Mouse (Mus musculus) thymus, postnatal 36 days (tissue): ENCODE data around the gene Kcnj12.

Experiments
- DNase-seq, 2 experiments: peaks; one replicate each; pipeline ENCODE4 v3.0.0; 2022; ENCODE audit warnings: mixed read lengths in 2 of 2

Kcnj12 gene

GRCm38 (mm10) chr11:61022550-61023391 is at the start of gene Kcnj12:
TSS of gene Kcnj12 (plus strand) at chr11:61022564.
- DNase-seq, result no peak

DNA sequence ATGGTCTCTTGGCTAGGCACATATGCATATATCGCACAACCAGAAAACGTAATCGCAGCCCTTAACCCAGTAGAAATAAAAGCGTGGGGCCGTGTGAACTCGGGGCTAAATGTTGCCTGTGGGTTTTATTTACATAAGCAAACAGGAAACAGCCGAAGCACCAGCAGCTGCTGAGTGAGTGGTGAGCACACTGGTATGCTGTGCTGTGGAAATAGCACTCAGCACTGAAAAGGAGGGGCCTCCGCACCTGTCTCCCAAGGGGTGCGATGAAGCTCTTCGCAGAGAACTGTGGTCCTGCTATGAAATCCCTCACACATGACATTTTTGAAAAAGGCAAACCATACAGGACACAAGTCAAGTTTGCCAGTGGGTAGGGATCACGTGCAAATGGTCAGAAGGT is 47.3 kb upstream of the Kcnj12 start:
- DNase-seq, result peak in 1 of 2 experiments; percentile 16

GRCm38 (mm10) chr11:60976234-60976633 is 46.1 kb upstream of the Kcnj12 start:
- DNase-seq, result no peak

GRCm38 (mm10) chr11:60976742-60977141 is 45.6 kb upstream of the Kcnj12 start:
- peak; percentile 50 to 58 for DNase-seq

DNA sequence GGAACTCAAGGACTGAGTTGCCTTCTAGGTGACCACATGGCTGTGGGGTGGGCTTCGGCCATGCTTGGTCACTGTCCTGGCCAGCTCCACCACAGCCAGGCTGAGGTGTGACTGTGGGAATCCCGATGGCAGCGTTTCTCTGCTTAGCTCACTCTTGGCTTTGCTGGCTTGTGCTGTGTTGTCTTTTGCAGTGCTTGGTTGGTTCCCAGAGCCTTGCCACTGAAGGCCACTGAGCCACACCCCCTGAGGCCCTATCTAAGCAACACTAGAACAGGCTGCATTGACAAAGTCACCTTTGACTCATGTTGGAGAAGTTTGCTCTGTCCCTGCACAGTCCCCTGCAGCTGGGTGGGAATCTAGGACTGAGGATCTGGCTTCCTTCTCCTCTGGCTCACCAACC is 45.2 kb upstream of the Kcnj12 start:
- DNase-seq, result no peak

DNA sequence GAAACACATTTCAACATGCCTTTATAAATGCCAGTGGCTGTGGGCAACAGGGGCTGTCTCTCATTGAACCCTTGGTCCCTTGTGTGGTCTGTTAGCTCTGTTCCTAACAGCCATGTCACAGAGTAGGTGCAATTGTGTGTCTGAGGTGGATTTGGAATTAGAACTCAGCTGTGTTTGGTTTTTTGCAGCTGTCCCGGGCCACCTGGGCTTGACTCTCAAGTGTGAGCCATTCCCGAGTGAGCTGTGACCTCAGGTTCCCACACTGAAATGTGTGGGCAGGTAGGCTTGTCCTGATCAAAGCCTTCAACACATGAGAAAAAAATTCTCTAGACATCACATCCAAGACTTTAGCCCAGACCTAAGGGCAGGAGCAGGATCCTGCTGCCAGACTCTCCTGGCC is 43.7 kb upstream of the Kcnj12 start:
- no peak for DNase-seq

DNA sequence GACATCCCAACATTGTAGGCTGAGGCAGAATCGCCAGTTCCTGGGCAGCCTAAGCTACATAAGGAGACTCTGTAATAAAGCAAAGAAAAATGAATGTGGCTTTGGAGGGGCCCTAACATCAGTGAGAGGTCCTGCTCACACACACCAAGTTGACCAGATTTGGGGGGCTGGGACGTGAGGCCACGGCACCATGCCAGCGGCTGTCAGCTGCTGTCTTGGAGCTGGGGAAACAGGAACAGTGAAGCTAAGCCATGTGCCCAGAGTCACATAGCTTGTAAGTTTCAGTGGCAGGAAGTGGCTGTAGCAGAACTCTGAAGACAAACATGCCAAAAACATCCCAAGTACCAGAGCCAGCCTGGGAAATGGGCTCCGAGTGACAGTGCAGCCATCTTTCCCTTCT is 42.6 kb upstream of the Kcnj12 start:
- DNase-seq, result no peak

- DNase-seq, result no peak
Measured at GRCm38 (mm10) chr11:60981693-60982486, 40.5 kb upstream of the Kcnj12 start.

- DNase-seq, result no peak
Measured at GRCm38 (mm10) chr11:60984912-60985558, 37.3 kb upstream of the Kcnj12 start.

DNA sequence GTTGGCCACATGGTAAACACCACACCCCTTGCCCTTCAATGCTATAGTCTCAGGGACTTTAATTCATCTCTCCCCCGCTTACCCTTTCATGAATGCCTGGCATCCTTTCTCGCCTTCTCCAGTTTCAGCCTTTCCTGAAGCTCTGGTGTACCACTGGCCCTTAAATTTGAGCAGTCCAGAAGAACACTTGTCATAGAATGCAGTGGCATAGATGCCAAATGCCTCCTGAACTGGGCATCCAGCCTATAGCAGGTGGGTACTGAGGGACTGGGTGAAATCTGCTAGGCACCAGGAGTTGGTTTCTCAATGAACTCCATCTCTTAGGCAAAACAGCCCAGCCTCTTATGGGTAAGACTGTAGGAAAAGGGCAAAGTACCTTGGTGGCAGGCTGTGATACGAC is 31.9 kb upstream of the Kcnj12 start:
- DNase-seq, result no peak

- DNase-seq, result no peak
Measured at GRCm38 (mm10) chr11:61002736-61003135, 19.6 kb upstream of the Kcnj12 start.

GRCm38 (mm10) chr11:61004046-61004445 is 18.3 kb upstream of the Kcnj12 start:
- no peak for DNase-seq

- DNase-seq, result no peak
Measured at GRCm38 (mm10) chr11:61004781-61005180, 17.6 kb upstream of the Kcnj12 start.

DNA sequence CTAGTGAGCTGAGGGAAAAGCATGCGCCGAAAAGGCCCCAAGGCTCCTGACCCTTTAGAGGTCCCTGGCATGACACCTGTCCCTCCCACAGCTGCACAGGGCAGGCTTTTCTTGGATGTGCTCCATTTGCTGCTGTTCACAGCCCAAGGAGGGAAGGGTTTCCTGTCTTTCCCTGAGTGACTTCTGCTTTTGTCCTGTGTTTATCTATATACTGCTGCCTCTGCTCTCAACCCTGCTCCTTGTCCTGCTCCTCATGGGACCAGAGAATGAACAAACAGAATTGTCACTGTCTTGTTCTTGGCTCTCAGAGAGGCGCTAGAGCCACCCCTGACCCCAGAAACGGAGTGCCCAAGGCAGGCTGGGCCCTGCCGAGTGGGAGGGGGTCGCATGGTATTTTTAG is 17.0 kb upstream of the Kcnj12 start:
- no peak for DNase-seq

DNA sequence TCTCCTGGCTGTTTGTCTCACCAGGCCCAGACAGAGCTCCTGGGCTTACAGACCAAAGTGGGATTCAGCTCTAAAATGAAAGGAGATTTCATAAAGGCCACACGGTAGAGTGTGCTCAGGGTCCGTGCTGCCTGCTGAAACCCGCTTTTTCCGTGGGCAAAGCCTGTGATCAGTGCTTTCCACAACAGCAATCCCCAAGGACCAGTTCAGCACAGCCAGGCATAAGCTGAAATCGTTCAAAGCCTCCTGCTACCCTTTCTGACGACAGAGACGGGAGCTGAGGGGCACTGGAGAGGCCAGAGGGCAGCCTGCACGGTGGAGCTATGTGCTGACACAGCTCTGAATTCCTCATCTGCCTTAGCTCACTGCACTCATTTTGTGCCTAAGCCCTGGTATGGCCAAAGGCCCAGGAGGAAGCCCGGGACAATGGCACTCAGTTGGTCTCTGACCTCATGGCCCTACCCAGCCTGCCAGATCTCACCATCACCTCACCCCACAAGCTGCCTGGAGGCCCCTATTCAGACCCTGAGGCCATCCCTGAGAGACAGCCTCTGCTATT is 10.5 kb upstream of the Kcnj12 start:
- DNase-seq, result no peak

DNA sequence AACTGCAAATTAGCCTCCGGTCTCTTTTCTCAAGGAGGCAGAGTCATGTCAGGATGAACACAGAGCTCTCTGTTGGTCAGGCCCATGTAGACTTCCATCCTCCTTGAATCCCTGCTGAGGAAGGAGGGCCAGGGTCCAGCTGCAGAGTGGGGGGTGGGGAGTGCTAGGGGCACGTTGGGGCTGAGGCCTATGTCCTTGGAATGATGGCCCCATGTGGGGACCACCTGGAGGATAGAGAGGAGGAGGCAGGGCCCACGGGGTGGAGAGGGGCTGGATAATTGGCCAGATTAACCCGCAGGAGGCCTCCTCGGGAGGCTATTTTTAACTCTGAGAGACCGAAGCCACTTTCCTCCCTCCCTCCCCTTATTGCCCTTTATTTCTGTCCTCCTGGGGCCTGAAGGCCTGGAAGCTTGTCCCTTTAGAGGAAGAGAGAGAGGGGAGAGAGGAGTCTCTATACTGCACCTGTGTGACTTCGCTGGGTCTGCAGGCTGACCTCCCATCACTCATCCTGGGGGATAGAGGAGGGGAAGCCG is 5.4 kb upstream of the Kcnj12 start:
- DNase-seq, result no peak

DNA sequence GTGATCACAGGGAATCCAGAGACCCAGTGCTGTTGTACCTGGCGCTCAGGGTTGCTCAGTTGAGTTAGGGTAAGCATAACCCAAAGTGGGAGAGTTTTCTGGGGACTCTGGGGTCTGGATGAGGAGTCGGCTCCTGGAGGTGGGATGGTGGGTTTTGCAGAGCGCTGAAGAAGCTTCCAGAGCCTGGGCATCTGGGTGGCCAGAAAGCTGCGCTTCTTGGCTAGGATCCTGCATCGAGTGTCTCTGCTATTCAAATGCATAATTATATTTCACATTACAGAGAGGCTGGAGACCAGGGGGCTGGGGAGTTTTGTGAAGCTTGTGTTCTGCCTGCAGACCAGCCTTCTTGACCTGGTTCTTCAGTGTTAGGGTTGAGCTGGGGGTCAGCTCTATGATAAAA is 1.2 kb upstream of the Kcnj12 start:
- DNase-seq, result no peak

GRCm38 (mm10) chr11:61021676-61022549 is 451 bp upstream of the Kcnj12 start:
- no peak for DNase-seq

DNA sequence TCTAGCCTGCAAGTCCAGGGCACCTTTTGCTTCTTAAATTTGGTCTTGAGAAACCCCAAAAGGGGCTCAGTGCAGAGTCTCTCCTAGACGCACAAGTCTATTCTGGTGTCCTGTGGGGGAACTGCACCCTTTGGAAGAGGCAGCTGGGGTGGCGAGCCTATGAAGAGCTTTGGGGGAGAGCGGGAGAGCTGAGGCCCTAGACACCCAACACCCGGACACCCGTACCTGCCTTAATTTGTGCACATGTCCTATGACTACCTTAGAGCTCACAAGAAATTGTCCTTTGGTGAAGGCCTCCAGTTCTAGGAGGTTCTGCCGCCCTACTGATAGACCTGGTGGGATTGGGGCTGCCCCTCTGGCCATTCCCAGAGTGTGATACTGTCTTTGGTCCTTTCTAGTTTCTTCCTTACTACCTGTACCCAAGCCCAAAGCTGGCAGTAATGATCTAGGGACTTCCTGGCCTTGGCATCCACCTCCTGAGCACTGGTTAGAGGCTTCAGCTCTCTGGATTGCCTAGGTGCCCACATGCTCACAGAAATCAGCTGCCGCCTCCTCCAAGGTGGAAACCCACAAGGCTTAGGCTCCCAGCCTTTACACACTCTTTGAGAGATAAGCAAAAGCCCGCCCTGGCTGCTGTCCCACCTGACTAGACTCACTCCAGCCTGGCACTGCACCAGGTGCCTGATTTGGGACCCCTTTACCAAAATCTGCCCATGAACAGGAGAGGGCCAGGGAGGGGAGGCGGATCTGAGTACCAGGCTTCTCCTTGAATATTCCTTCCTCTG is 1.2 kb downstream of the Kcnj12 start:
- no peak for DNase-seq

- DNase-seq, result no peak
Measured at GRCm38 (mm10) chr11:61024388-61024787, 2.0 kb downstream of the Kcnj12 start.

- DNase-seq, result no peak
Measured at GRCm38 (mm10) chr11:61024996-61025395, 2.6 kb downstream of the Kcnj12 start.
